Mouse (Mus musculus) liver, adult 2 months (tissue): ENCODE results near the gene Mrpl10.

Source experiments
- CTCF ChIP-seq: fragments of 200-500 bp; IDR thresholded peaks from 2 replicates; pipeline ENCODE4 v1.5.1; 2011; ENCODE audit warnings: low read depth, low read length, control low read depth
- POLR2A ChIP-seq: fragments of 200-500 bp; IDR thresholded peaks from 2 replicates; pipeline ENCODE4 v1.6.1; 2011; ENCODE audit warnings: low read length, control low read depth; ENCODE audit not compliant: insufficient read depth; ENCODE audit errors: extremely low read depth

DNA sequence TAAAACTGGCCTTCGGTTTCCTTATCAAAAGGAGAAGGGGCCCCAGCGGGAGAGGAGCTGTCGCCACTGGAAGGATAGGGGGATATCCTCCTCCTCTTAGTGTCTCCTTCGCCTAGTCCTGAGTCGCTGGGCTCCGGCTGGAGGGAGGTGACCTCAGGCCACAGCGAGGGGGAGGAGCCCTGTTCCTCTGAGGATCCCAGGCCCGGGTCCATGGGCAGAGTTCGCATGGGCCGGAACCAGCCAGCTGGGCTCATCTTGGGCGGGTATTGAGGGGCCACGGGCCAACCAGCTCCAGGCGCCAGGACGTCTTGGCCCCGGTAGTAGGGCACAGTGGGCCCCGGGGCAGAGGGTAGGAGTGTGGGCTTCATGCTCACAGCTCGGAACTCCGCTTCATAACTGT, 57.4 kb downstream of the Mrpl10 start:
- TF ChIP-seq POLR2A (no peak), CTCF (no peak)
